Mouse (Mus musculus): ENCODE measurements around the gene Kcnj14. TPM values are rescaled to one million over a fixed set of nuclear protein-coding genes. Genes with fewer than 3 reads are reported as not detected.

Gene Kcnj14
- polyA plus RNA-seq, 2 experiments, result 1.1 to 1.7 TPM

DNA sequence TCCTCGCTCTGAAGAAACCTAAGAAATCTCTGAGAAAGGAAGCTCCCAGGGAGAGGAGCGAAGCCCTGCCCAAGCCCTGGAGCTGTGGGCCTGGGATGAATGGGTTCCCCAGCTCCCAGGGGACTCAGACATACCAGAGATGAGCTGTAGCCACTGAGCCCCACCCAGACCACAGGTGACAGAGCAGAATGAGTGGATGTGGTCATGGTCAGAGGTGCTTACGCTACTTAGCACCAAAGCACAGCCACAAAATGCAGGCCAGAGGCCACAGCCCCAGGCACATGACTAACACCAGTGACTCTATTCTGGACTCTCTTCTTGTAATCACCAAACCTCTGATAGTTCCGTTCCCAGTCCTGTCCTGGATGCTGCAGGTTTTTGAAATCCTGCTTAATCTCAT lies 53.5 kb downstream of the Kcnj14 start:
- H3K4me1 ChIP-seq (ENCODE audit: control insufficient read depth, insufficient read depth, low read length), result no peaks in the 10 kb centered on the region
- no peaks in the 10 kb centered on the region for H3K9me3 ChIP-seq (ENCODE audit: control insufficient read depth, low read length)
- no peak overlapping the region for H3K9ac ChIP-seq (ENCODE audit: low read depth, low read length, severe bottlenecking)
- no peaks in the 10 kb centered on the region for H3K27me3 ChIP-seq (ENCODE audit: control insufficient read depth, insufficient read depth, low read length)
- DNase-seq (ENCODE audit: low spot score), result no peak
- no peak overlapping the region for H3K4me2 ChIP-seq (replicated peaks; ENCODE audit: low read depth, low read length, severe bottlenecking)
- no peak for TF ChIP-seq POLR2A (IDR thresholded peaks at IDR 0.05; ENCODE audit: borderline replicate concordance, extremely low read depth, insufficient read depth, insufficient read length)
- 67% methylated on average over 4 of the region's 4 CpGs for WGBS
- H3K36me3 ChIP-seq (ENCODE audit: control insufficient read depth, insufficient read depth, low read length), result no peaks in the 10 kb centered on the region
- H3K27ac ChIP-seq (replicated peaks; ENCODE audit: low read depth, low read length), result no peak overlapping the region
- H3K4me3 ChIP-seq (replicated peaks; ENCODE audit: low read length), result no peak overlapping the region
- no peak for ATAC-seq (ENCODE audit: low FRiP score, low read depth)

GRCm38 (mm10) chr7:45770427-45771082 lies 54.0 kb downstream of the Kcnj14 start:
- no peaks in the 10 kb centered on the region for H3K9me3 ChIP-seq (ENCODE audit: control insufficient read depth, low read length)
- ATAC-seq (ENCODE audit: low FRiP score, low read depth) (no peak), DNase-seq (ENCODE audit: low spot score) (no peak)
- no peak overlapping the region for H3K27ac ChIP-seq (replicated peaks; ENCODE audit: low read depth, low read length)
- 56% methylated on average over 8 of the region's 8 CpGs for WGBS
- no peak overlapping the region for H3K4me2 ChIP-seq (replicated peaks; ENCODE audit: low read depth, low read length, severe bottlenecking)
- H3K9ac ChIP-seq (ENCODE audit: low read depth, low read length, severe bottlenecking), result no peak overlapping the region
- H3K27me3 ChIP-seq (ENCODE audit: control insufficient read depth, insufficient read depth, low read length), result no peaks in the 10 kb centered on the region
- H3K4me1 ChIP-seq (ENCODE audit: control insufficient read depth, insufficient read depth, low read length), result peaks cover 2% of the 10 kb centered on the region; the same call in 1 of the 2 replicates
- no peak overlapping the region for H3K4me3 ChIP-seq (replicated peaks; ENCODE audit: low read length)
- H3K36me3 ChIP-seq (ENCODE audit: control insufficient read depth, insufficient read depth, low read length), result no peaks in the 10 kb centered on the region
- TF ChIP-seq POLR2A (IDR thresholded peaks at IDR 0.05; ENCODE audit: borderline replicate concordance, extremely low read depth, insufficient read depth, insufficient read length), result no peak

DNA sequence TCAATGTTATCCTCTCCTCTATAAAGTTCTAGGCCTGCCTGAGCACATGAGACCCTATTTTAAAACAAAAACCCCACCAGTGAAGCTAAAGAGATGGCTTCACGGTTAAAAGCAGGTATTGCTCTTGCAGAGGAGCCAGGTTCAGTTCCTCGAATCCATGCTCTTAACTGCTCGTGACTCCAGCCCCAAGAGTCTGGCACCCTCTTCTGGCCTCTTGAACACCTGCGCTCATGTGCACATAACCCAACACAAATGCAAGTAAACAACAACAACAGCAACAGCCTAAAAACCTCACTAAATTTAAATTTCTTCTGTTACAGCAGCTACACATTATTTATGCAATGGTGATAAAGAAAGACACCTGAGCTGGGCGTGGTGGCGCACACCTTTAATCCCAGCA lies 57.1 kb downstream of the Kcnj14 start:
- ATAC-seq (ENCODE audit: low FRiP score, low read depth), result no peak
- WGBS, result 87% methylated on average over 6 of the region's 6 CpGs

DNA sequence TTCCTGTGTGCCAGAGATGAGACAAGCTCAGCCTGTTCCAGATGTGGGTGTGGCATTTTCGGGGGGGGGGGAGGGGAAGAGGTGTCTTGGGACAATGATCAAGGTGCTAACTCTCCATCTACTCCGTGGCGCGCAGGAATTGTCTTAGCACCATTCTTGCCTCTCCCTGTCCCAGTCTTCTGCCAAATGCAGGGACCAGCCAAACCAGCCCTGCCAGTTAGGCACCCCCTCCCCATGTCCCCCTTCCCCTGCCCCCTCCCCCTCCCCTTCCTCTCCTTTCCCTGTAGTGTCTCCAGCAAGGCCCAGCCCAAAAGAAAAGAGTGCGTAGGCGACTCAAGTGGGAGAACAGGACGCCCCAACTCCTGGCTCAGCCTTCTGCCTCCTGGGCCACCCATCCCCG lies 57.8 kb downstream of the Kcnj14 start:
- no peaks in the 10 kb centered on the region for H3K36me3 ChIP-seq (ENCODE audit: control insufficient read depth, insufficient read depth, low read length)
- DNase-seq (ENCODE audit: low spot score) (no peak), ATAC-seq (ENCODE audit: low FRiP score, low read depth) (no peak)
- H3K27me3 ChIP-seq (ENCODE audit: control insufficient read depth, insufficient read depth, low read length), result no peaks in the 10 kb centered on the region
- H3K9ac ChIP-seq (ENCODE audit: low read depth, low read length, severe bottlenecking), result no peak overlapping the region
- no peak overlapping the region for H3K4me3 ChIP-seq (replicated peaks; ENCODE audit: low read length)
- no peak overlapping the region for H3K4me2 ChIP-seq (replicated peaks; ENCODE audit: low read depth, low read length, severe bottlenecking)
- no peaks in the 10 kb centered on the region for H3K9me3 ChIP-seq (ENCODE audit: control insufficient read depth, low read length)
- WGBS, result 58% methylated on average over 8 of the region's 8 CpGs
- H3K27ac ChIP-seq (replicated peaks; ENCODE audit: low read depth, low read length), result no peak overlapping the region
- TF ChIP-seq POLR2A (IDR thresholded peaks at IDR 0.05; ENCODE audit: borderline replicate concordance, extremely low read depth, insufficient read depth, insufficient read length), result no peak
- peaks cover 2% of the 10 kb centered on the region; the same call in 1 of the 2 replicates for H3K4me1 ChIP-seq (ENCODE audit: control insufficient read depth, insufficient read depth, low read length)

More for the DNA sequence above, 57.1 kb downstream of the Kcnj14 start:
- Histone ChIP-seq H3K36me3 (ENCODE audit: control insufficient read depth, insufficient read depth, low read length) (no peaks in the 10 kb centered on the region), H3K4me1 (ENCODE audit: control insufficient read depth, insufficient read depth, low read length) (peaks cover 2% of the 10 kb centered on the region; the same call in 1 of the 2 replicates), H3K9me3 (ENCODE audit: control insufficient read depth, low read length) (no peaks in the 10 kb centered on the region), H3K4me2 (replicated peaks; ENCODE audit: low read depth, low read length, severe bottlenecking) (no peak overlapping the region), H3K27ac (replicated peaks; ENCODE audit: low read depth, low read length) (no peak overlapping the region), H3K27me3 (ENCODE audit: control insufficient read depth, insufficient read depth, low read length) (no peaks in the 10 kb centered on the region), H3K4me3 (replicated peaks; ENCODE audit: low read length) (no peak overlapping the region), H3K9ac (ENCODE audit: low read depth, low read length, severe bottlenecking) (no peak overlapping the region)
- no peak for DNase-seq (ENCODE audit: low spot score)
- no peak for TF ChIP-seq POLR2A (IDR thresholded peaks at IDR 0.05; ENCODE audit: borderline replicate concordance, extremely low read depth, insufficient read depth, insufficient read length)

Other genes with a start within 250 kb of the Kcnj14 start
- gene Fgf21, start 209.3 kb downstream of the Kcnj14 start, polyA plus RNA-seq (2012; rRNA removed), result 0.58 and 0.73 TPM in 2 replicates
- gene Fgf21, start 209.3 kb downstream of the Kcnj14 start, polyA plus RNA-seq (2014; fragmentation: Nextera tagmentation; extraction: Ambion mirVana), result 0.43 and 0.66 TPM in 2 replicates
- gene Fut1, start 207.5 kb downstream of the Kcnj14 start, polyA plus RNA-seq (2012; rRNA removed), result 1.0 and 1.9 TPM in 2 replicates
- 1.2 and 1.8 TPM in 2 replicates for gene Fut1, start 207.5 kb downstream of the Kcnj14 start, polyA plus RNA-seq (2014; fragmentation: Nextera tagmentation; extraction: Ambion mirVana)
- 0.33 and 0.43 TPM in 2 replicates for gene Izumo1, start 203.0 kb downstream of the Kcnj14 start, polyA plus RNA-seq (2012; rRNA removed)
- 0.39 TPM in 1 of 2 replicates, not detected in the other for gene Izumo1, start 203.0 kb downstream of the Kcnj14 start, polyA plus RNA-seq (2014; fragmentation: Nextera tagmentation; extraction: Ambion mirVana)
- 14.1 and 16.7 TPM in 2 replicates for gene Rasip1, start 197.3 kb downstream of the Kcnj14 start, polyA plus RNA-seq (2012; rRNA removed)
- 11.0 and 11.8 TPM in 2 replicates for gene Rasip1, start 197.3 kb downstream of the Kcnj14 start, polyA plus RNA-seq (2014; fragmentation: Nextera tagmentation; extraction: Ambion mirVana)
- gene Mamstr, start 184.8 kb downstream of the Kcnj14 start, polyA plus RNA-seq (2012; rRNA removed), result 34.6 and 43.9 TPM in 2 replicates
- gene Mamstr, start 184.8 kb downstream of the Kcnj14 start, polyA plus RNA-seq (2014; fragmentation: Nextera tagmentation; extraction: Ambion mirVana), result 15.7 and 19.8 TPM in 2 replicates
- 1.1 and 1.4 TPM in 2 replicates for gene Fut2, start 158.4 kb downstream of the Kcnj14 start, polyA plus RNA-seq (2012; rRNA removed)
- 2.2 and 2.9 TPM in 2 replicates for gene Fut2, start 158.4 kb downstream of the Kcnj14 start, polyA plus RNA-seq (2014; fragmentation: Nextera tagmentation; extraction: Ambion mirVana)
- 1.3 and 2.1 TPM in 2 replicates for gene Ntn5, start 140.8 kb downstream of the Kcnj14 start, polyA plus RNA-seq (2012; rRNA removed)
- 0.59 and 0.86 TPM in 2 replicates for gene Ntn5, start 140.8 kb downstream of the Kcnj14 start, polyA plus RNA-seq (2014; fragmentation: Nextera tagmentation; extraction: Ambion mirVana)
- 1.7 and 2.8 TPM in 2 replicates for gene Sec1, start 130.4 kb downstream of the Kcnj14 start, polyA plus RNA-seq (2012; rRNA removed)
- gene Sec1, start 130.4 kb downstream of the Kcnj14 start, polyA plus RNA-seq (2014; fragmentation: Nextera tagmentation; extraction: Ambion mirVana), result 0.46 and 0.92 TPM in 2 replicates
- 34.1 and 46.4 TPM in 2 replicates for gene Car11, start 124.9 kb downstream of the Kcnj14 start, polyA plus RNA-seq (2012; rRNA removed)
- 9.5 and 10.6 TPM in 2 replicates for gene Car11, start 124.9 kb downstream of the Kcnj14 start, polyA plus RNA-seq (2014; fragmentation: Nextera tagmentation; extraction: Ambion mirVana)
- 15.1 and 16.8 TPM in 2 replicates for gene Dbp, start 119.7 kb downstream of the Kcnj14 start, polyA plus RNA-seq (2012; rRNA removed)
- 7.0 and 8.9 TPM in 2 replicates for gene Dbp, start 119.7 kb downstream of the Kcnj14 start, polyA plus RNA-seq (2014; fragmentation: Nextera tagmentation; extraction: Ambion mirVana)
- gene Rpl18, start 109.3 kb downstream of the Kcnj14 start, polyA plus RNA-seq (2012; rRNA removed), result 1,056 and 1,196 TPM in 2 replicates
- gene Rpl18, start 109.3 kb downstream of the Kcnj14 start, polyA plus RNA-seq (2014; fragmentation: Nextera tagmentation; extraction: Ambion mirVana), result 1,210 and 1,246 TPM in 2 replicates
- gene Sphk2, start 106.8 kb downstream of the Kcnj14 start, polyA plus RNA-seq (2012; rRNA removed), result 36.9 and 48.5 TPM in 2 replicates
- 27.5 and 29.2 TPM in 2 replicates for gene Sphk2, start 106.8 kb downstream of the Kcnj14 start, polyA plus RNA-seq (2014; fragmentation: Nextera tagmentation; extraction: Ambion mirVana)
- gene Fam83e, start 103.6 kb downstream of the Kcnj14 start, polyA plus RNA-seq (2012; rRNA removed), result 0.92 and 0.95 TPM in 2 replicates
- 0.30 and 0.48 TPM in 2 replicates for gene Fam83e, start 103.6 kb downstream of the Kcnj14 start, polyA plus RNA-seq (2014; fragmentation: Nextera tagmentation; extraction: Ambion mirVana)
- gene Spaca4, start 99.0 kb downstream of the Kcnj14 start, polyA plus RNA-seq (2012; rRNA removed), result not detected in 2 replicates
- not detected in 2 replicates for gene Spaca4, start 99.0 kb downstream of the Kcnj14 start, polyA plus RNA-seq (2014; fragmentation: Nextera tagmentation; extraction: Ambion mirVana)
- gene Lmtk3, start 41.0 kb downstream of the Kcnj14 start, polyA plus RNA-seq (2012; rRNA removed), result 46.2 and 70.5 TPM in 2 replicates
- gene Lmtk3, start 41.0 kb downstream of the Kcnj14 start, polyA plus RNA-seq (2014; fragmentation: Nextera tagmentation; extraction: Ambion mirVana), result 1.8 and 2.8 TPM in 2 replicates
- gene Sult2b1, start 40.1 kb downstream of the Kcnj14 start, polyA plus RNA-seq (2012; rRNA removed), result 5.3 and 8.9 TPM in 2 replicates
- 19.0 and 31.7 TPM in 2 replicates for gene Sult2b1, start 40.1 kb downstream of the Kcnj14 start, polyA plus RNA-seq (2014; fragmentation: Nextera tagmentation; extraction: Ambion mirVana)
- gene Cyth2, start 10.2 kb downstream of the Kcnj14 start, polyA plus RNA-seq (2012; rRNA removed), result 100 and 105 TPM in 2 replicates
- 91.7 and 113 TPM in 2 replicates for gene Cyth2, start 10.2 kb downstream of the Kcnj14 start, polyA plus RNA-seq (2014; fragmentation: Nextera tagmentation; extraction: Ambion mirVana)
- 33.7 and 38.7 TPM in 2 replicates for gene Grwd1, start 6.2 kb upstream of the Kcnj14 start, polyA plus RNA-seq (2012; rRNA removed)
- gene Grwd1, start 6.2 kb upstream of the Kcnj14 start, polyA plus RNA-seq (2014; fragmentation: Nextera tagmentation; extraction: Ambion mirVana), result 62.4 and 62.9 TPM in 2 replicates
- gene Kdelr1, start 48.0 kb upstream of the Kcnj14 start, polyA plus RNA-seq (2012; rRNA removed), result 374 and 521 TPM in 2 replicates
- 140 and 163 TPM in 2 replicates for gene Kdelr1, start 48.0 kb upstream of the Kcnj14 start, polyA plus RNA-seq (2014; fragmentation: Nextera tagmentation; extraction: Ambion mirVana)
- gene Grin2d, start 53.6 kb upstream of the Kcnj14 start, polyA plus RNA-seq (2012; rRNA removed), result 4.9 and 7.4 TPM in 2 replicates
- gene Grin2d, start 53.6 kb upstream of the Kcnj14 start, polyA plus RNA-seq (2014; fragmentation: Nextera tagmentation; extraction: Ambion mirVana), result 0.59 and 0.61 TPM in 2 replicates
- gene Syngr4, start 71.9 kb upstream of the Kcnj14 start, polyA plus RNA-seq (2012; rRNA removed), result 0.49 and 0.83 TPM in 2 replicates
- gene Syngr4, start 71.9 kb upstream of the Kcnj14 start, polyA plus RNA-seq (2014; fragmentation: Nextera tagmentation; extraction: Ambion mirVana), result 0.53 and 0.99 TPM in 2 replicates
- gene Tmem143, start 72.2 kb upstream of the Kcnj14 start, polyA plus RNA-seq (2012; rRNA removed), result 17.1 and 22.7 TPM in 2 replicates
- 3.5 and 4.7 TPM in 2 replicates for gene Tmem143, start 72.2 kb upstream of the Kcnj14 start, polyA plus RNA-seq (2014; fragmentation: Nextera tagmentation; extraction: Ambion mirVana)
- gene Emp3, start 96.6 kb upstream of the Kcnj14 start, polyA plus RNA-seq (2012; rRNA removed), result 201 and 274 TPM in 2 replicates
- gene Emp3, start 96.6 kb upstream of the Kcnj14 start, polyA plus RNA-seq (2014; fragmentation: Nextera tagmentation; extraction: Ambion mirVana), result 318 and 324 TPM in 2 replicates
- gene Ccdc114, start 99.3 kb upstream of the Kcnj14 start, polyA plus RNA-seq (2012; rRNA removed), result 7.1 and 7.9 TPM in 2 replicates
- 2.5 and 3.1 TPM in 2 replicates for gene Ccdc114, start 99.3 kb upstream of the Kcnj14 start, polyA plus RNA-seq (2014; fragmentation: Nextera tagmentation; extraction: Ambion mirVana)
- 1.2 and 2.2 TPM in 2 replicates for gene Abcc6, start 205.5 kb upstream of the Kcnj14 start, polyA plus RNA-seq (2012; rRNA removed)
- gene Abcc6, start 205.5 kb upstream of the Kcnj14 start, polyA plus RNA-seq (2014; fragmentation: Nextera tagmentation; extraction: Ambion mirVana), result 0.18 and 0.30 TPM in 2 replicates
- gene Nomo1, start 208.9 kb upstream of the Kcnj14 start, polyA plus RNA-seq (2012; rRNA removed), result 38.8 and 39.5 TPM in 2 replicates
- gene Nomo1, start 208.9 kb upstream of the Kcnj14 start, polyA plus RNA-seq (2014; fragmentation: Nextera tagmentation; extraction: Ambion mirVana), result 21.2 and 22.1 TPM in 2 replicates

Measured in limb, embryonic 14.5 days (tissue).